Mouse (Mus musculus) left cerebral cortex, postnatal 36 days (tissue): ENCODE data around the gene D630045J12Rik. TPM values are rescaled to one million over a fixed set of nuclear protein-coding genes. Genes with fewer than 3 reads are reported as not detected.

Source experiments
- DNase-seq, 2 experiments: peaks; one replicate each; pipeline ENCODE4 v3.0.0; 2021 to 2022; ENCODE audit warnings: low spot score in 2 of 2, mixed read lengths in 1 of 2
- intact Hi-C: fragments of 180-260 bp; cut with DNase I; formaldehyde crosslinking; loops from one replicate; pipeline ENCODE4 v1.15.1; 2025
- total RNA-seq, 2 experiments: library from RNA; stranded (reverse); gene quantifications; 2 replicates each; pipeline ENCODE4 v1.2.3; 2021

The D630045J12Rik gene
- total RNA-seq, 2 experiments from 2014 or later, result 34.7 to 48.6 TPM

DNA sequence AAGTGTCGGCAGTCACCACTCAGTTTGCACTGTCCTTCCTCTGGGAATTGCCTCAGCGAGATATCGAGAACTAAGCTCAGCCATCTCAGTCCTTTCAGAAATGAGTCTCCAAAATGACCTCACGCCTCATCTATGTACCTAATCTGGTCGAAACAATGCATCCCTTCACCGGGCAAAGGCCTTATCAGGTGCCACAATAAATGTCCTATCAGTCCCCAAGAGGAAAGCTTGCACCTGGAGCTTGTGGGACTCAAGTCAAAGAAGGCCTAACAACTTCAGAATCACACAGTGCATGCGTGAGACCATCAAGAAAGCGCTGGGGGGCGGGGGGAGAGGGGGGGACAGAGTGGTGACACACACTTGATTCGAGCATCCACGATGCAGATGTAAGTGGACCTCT lies 101.5 kb downstream of the D630045J12Rik start:
- no peak for DNase-seq
- intact Hi-C loops, result no loop called here

GRCm38 (mm10) chr6:38149483-38149882 lies 104.3 kb downstream of the D630045J12Rik start:
- DNase-seq, result no peak
- intact Hi-C loops, result no loop called here

DNA sequence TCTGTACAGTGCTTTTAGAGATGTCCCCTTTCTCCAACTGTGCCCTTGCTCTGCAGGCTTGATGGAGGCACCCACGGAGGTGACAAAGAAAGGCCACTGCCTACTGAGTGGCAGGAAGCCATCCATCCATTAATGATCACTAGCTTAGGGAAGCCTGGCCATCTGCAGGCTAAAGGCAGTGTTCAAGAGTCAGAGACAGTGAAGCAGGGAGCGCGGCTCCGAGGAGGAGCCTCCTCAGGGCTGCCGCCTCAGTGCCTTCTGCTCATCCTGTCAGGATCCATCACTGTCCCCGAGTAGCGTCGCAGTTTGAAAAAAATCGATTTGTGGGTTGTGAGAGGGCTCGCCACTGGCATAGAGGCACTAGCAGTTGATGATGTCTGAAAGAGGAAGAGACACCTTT lies 105.2 kb downstream of the D630045J12Rik start:
- intact Hi-C loops, result no loop called here

DNA sequence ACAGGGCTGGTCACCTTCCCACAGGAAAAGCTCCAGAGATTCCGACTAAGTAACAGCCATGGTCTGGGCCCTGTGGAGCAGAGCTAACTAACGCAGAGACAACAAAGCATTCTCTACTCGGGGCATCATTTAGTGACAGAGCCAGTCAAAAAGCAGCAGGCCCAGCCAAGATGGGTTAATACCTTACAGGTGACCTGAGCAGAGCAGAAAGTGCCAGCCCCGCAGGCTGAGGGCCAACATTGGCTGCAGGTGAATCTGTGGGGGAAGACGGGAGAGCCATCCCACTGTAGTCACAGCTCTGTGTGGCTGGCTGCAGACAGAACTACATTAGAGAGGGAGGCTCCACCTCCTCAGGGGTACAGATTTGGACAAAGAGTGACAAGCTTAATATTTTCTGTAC lies 106.5 kb downstream of the D630045J12Rik start:
- intact Hi-C loops, result no loop called here
- DNase-seq, result no peak

More for the DNA sequence above, 105.2 kb downstream of the D630045J12Rik start:
- DNase-seq, result no peak

DNA sequence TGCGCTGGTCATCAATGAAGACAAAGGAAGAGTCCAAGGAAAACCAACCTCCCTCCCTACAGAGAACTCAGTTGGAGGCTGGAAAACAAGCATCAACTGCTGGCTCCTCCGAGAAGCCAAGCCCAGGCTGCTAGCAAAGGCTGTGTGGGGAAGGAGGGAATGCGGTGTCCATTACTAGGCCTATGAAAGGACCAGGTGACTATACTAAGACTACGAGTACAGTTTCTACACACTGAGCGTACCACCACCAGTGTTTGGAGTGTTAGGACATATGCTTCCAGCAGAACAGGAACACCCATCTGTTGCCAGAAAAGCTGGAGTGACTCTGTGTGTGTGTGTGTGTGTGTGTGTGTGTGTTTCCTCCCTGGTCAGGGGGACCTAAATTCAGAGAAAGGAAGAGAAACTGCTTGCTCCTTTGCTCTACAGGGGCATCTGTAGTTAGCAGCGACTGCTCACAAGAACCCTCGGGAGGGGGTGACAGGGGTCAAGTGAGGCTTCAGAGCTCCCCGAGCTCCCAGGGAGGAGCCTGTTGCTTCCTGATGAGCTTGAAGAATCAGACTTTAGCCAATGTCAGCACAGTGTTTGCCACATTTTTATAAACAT lies 108.2 kb downstream of the D630045J12Rik start:
- intact Hi-C loops, result no loop called here
- DNase-seq, result peak in 1 of 2 experiments; percentile 20

DNA sequence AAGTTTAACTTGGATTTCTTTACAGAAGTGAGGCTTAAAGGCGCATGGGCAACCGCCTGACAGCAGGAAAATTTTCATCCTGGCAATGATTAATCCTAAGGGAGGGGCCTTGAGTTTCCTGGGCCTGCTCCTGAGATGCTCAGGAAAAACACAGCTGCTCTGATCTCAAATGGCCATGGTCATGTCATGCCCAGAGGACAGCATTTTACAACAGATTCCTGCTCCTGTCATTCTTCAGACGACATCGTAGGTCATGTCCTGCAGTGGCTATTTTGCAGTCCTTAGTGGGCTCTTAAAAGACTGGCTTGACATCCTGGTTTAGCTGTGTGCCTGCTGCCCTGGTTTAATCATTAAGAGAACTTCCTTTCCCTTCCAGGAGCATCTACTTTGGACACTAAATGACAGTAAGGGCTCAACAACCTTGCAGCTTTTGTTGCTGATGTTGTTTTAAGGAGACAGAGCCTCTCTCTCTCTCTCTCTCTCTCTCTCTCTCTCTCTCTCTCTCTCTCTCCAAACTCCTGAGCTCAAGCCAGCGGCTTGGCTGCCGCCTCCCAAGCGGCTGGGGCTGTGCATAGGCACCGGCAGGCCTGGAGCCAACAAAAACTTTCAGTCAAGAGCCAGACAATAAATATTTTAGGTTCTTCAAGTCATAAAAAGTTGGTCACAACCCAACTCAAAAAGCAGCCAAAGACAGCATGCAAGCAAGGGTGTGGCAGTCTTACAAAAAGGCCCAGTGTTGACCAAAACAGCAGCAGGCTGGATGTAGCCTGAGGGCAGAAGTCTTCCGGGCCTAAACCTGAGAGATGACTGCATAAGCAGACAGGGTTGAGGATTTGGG lies 109.4 kb downstream of the D630045J12Rik start:
- peak in 1 of 2 experiments; percentile 28 for DNase-seq

DNA sequence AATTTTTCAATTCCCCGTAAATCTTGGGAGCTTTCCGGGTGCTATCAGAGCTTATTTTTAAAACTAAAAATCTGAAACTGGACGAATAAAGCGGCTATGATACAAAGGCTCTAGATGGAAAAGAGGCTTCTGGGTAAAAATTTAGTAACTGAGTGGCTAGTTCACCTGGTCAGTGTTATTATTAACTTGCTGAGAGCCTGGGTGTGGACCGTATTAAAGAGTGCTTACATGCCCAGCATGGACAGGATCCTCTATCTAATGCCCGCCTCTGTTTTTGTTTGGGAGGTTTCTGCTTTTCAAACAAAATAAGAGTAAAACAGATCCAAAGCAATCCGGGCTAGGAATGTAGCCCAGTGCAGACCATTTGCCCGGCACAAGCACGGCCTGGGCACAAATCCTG lies 113.4 kb downstream of the D630045J12Rik start:
- intact Hi-C loops, result no loop called here
- no peak for DNase-seq

More for the DNA sequence above, 109.4 kb downstream of the D630045J12Rik start:
- intact Hi-C loops, result no loop called here

- DNase-seq, result no peak
Measured at GRCm38 (mm10) chr6:38139086-38139485, 114.7 kb downstream of the D630045J12Rik start.

GRCm38 (mm10) chr6:38134806-38135559 lies 118.8 kb downstream of the D630045J12Rik start:
- DNase-seq, result peak; percentile 76
- intact Hi-C loops, result no loop called here

More at GRCm38 (mm10) chr6:38139086-38139485, 114.7 kb downstream of the D630045J12Rik start:
- intact Hi-C loops, result no loop called here

GRCm38 (mm10) chr6:38131801-38132231 lies 122.0 kb downstream of the D630045J12Rik start:
- no peak for DNase-seq
- intact Hi-C loops, result no loop called here

GRCm38 (mm10) chr6:38129883-38130282 lies 123.9 kb downstream of the D630045J12Rik start:
- intact Hi-C loops, result no loop called here
- no peak for DNase-seq

DNA sequence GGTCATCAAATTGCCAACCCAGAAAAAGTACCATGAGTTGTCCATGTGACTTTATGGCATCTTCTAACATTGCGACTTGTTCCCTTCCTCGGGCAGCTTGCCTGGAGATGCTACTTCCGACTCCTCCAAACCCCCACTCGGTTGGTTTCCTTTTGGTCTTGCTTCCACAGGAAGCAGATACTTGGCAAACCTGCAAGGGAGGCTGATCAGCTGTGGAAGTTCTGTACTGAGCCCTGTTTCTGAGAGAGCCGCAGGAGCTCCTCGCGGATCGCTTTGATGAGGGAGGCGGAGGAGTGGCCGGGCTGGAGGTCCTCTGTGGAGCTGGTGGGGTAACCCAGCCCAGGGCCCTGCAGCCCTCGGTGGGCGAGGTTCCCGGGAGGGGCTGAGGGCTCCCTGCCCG lies 125.7 kb downstream of the D630045J12Rik start:
- intact Hi-C loops, result no loop called here
- DNase-seq, result no peak

DNA sequence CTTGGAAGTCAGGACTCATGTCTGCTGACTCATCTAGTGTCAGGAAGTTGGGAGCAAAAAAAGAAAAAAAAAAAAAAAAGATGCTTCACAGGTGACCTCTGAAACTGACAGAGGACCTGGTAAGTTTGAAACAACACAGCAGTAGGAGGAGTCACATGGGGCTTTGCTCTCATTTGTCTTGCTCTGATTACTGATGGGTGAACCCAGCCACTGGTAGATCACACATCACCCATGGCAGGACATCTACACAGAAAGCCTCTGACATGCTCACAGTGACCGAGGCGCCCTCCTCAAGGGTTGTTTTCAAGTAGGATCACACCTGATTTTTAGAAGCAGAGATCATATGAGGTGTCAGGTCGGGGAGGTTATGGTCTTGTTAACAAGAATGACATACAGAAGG lies 128.3 kb downstream of the D630045J12Rik start:
- intact Hi-C loops, result no loop called here
- DNase-seq, result no peak

DNA sequence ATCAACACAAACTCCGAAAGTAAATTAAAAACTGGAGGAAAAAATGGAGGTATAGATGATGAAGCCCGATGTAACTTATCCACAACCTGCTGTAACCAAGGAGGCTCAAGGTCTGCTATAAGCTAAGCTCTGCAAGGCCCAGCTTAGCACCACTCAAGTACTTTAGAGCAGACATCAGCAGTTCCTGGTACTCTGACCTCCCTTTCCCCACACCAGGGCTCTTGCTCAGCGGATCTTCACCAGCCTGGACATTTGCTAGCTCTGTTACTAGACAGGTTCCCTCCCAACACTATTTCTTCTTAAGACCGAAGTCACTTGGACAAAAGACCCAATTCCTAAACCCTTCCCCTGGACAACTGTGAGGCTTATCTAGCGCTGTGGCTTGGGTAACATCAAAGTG lies 128.9 kb downstream of the D630045J12Rik start:
- intact Hi-C loops, result no loop called here
- no peak for DNase-seq

GRCm38 (mm10) chr6:38124207-38124835 lies 129.5 kb downstream of the D630045J12Rik start, which contains the start of gene Atp6v0a4:
TSS of gene Atp6v0a4 (minus strand) at chr6:38124586.
- no peak for DNase-seq

DNA sequence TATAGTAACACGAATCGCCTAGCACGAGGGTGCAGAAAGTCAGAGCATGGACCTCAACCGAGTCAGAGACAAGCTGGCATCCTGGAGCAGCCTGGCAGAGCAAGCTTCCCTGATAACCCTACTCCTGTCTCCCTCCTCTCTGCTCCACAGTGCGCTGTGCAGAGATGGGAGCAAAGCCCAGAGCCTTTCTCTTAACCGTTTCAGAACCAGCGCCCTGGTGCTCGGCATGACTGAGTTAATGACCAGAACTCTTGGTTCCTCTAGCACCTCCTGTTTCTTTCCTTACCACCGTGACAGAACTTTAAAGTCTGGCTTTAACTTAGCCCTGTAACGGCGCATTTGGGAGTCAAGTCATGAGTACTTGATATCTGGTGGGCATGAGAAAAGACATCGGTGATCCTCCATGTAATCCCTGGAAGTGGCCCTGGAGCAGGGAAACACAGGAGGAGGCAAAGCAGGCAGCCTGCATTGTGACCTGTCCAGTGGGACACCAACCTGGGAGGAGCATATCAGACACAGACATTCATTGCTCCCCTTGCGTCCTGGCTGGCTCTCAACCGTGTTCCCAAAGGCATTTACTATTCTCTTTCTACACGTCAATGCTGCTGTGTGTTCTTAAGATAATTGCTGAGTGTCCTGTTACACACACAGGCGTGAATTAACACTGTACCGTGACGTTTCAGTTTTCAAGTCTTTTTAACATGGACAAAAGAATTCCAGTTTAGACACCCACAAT lies 130.2 kb downstream of the D630045J12Rik start:
- intact Hi-C loops, result no loop called here
- DNase-seq, result no peak

More at GRCm38 (mm10) chr6:38124207-38124835, 129.5 kb downstream of the D630045J12Rik start, which contains the start of gene Atp6v0a4:
- intact Hi-C loops, result no loop called here

- intact Hi-C loops, result no loop called here
Measured at GRCm38 (mm10) chr6:38122791-38123190, 131.0 kb downstream of the D630045J12Rik start.

GRCm38 (mm10) chr6:38121843-38122242 lies 132.0 kb downstream of the D630045J12Rik start:
- intact Hi-C loops, result no loop called here

More at GRCm38 (mm10) chr6:38122791-38123190, 131.0 kb downstream of the D630045J12Rik start:
- DNase-seq, result no peak

More at GRCm38 (mm10) chr6:38121843-38122242, 132.0 kb downstream of the D630045J12Rik start:
- no peak for DNase-seq
